Mouse (Mus musculus) forebrain, embryonic 15.5 days (tissue): ENCODE measurements around the gene Cdc42bpg. TPM values are rescaled to one million over a fixed set of nuclear protein-coding genes. Genes with fewer than 3 reads are reported as not detected.
A peak's percentile ranks its signal among the peaks of the same experiment; 100 is the strongest.

Experiments used
- ATAC-seq: fragments of 200-750 bp; cut with Nextera tagmentation; replicated peaks from 2 replicates; pipeline ENCODE4 v1.8.0; 2017; ENCODE audit warnings: mild to moderate bottlenecking, moderate TSS enrichment, moderate library complexity
- H3K27ac ChIP-seq: fragments of 300-500 bp; sonication (generic); replicated peaks from 2 replicates; pipeline ENCODE4 v1.5.1; 2015; ENCODE audit warnings: mild to moderate bottlenecking, inconsistent platforms
- H3K27me3 ChIP-seq: fragments of 300-500 bp; sonication (generic); 2 replicates; pipeline ENCODE4 v1.6.1; 2015; ENCODE audit warnings: inconsistent platforms
- H3K36me3 ChIP-seq: fragments of 300-500 bp; sonication (generic); 2 replicates; pipeline ENCODE4 v1.6.1; 2015; ENCODE audit warnings: mild to moderate bottlenecking, inconsistent platforms
- H3K4me1 ChIP-seq: fragments of 300-500 bp; sonication (generic); 2 replicates; pipeline ENCODE4 v1.6.1; 2015; ENCODE audit warnings: inconsistent platforms
- H3K4me2 ChIP-seq: fragments of 300-500 bp; sonication (generic); replicated peaks from 2 replicates; pipeline ENCODE4 v1.6.1; 2015; ENCODE audit warnings: mild to moderate bottlenecking, inconsistent platforms
- H3K4me3 ChIP-seq: fragments of 300-500 bp; sonication (generic); 2 replicates; pipeline ENCODE4 v1.5.1; 2015; ENCODE audit warnings: mild to moderate bottlenecking, inconsistent platforms
- H3K9ac ChIP-seq: fragments of 300-500 bp; sonication (generic); replicated peaks from 2 replicates; pipeline ENCODE4 v1.6.1; 2015; ENCODE audit warnings: mild to moderate bottlenecking, inconsistent platforms
- H3K9me3 ChIP-seq: fragments of 300-500 bp; sonication (generic); 2 replicates; pipeline ENCODE4 v1.6.1; 2016; ENCODE audit warnings: inconsistent platforms
- WGBS: fragments of 180-500 bp; shearing (Covaris S2); methylation state at CpG from one replicate; pipeline ENCODE4 v1.1.7; 2015; ENCODE audit warnings: mixed read lengths; 5-methylcytosine and 5-hydroxymethylcytosine counted together
- microRNA counts: library from miRNA; unstranded; fragments of <30 nt; microRNA quantifications from one replicate; lab custom pipeline; 2016
- microRNA-seq: library from miRNA; unstranded; fragments of <30 nt; microRNA quantifications from one replicate; pipeline ENCODE4, GENCODE M21; 2016
- polyA plus RNA-seq: library from polyadenylated mRNA; unstranded; fragments of >200 nt; fragmentation: Nextera tagmentation; extraction: Ambion mirVana; gene quantifications from 2 replicates; pipeline ENCODE4 v1.2.1, GENCODE M21; 2015

Gene Cdc42bpg
- polyA plus RNA-seq, 1 experiment from 2014 or later = 0.67 TPM

- 67% methylated on average over 12 of the region's 12 CpGs for WGBS
- ATAC-seq = peak; percentile 46; the same call in 1 of the 2 replicates
- peaks cover 97% of the 10 kb centered on the region for H3K36me3 ChIP-seq
- no peaks in the 10 kb centered on the region for H3K9me3 ChIP-seq
- no peak overlapping the region for H3K9ac ChIP-seq
- H3K27me3 ChIP-seq = no peaks in the 10 kb centered on the region
- no peak overlapping the region for H3K4me3 ChIP-seq
- no peak overlapping the region for H3K4me2 ChIP-seq
- H3K27ac ChIP-seq = no peak overlapping the region
- 0 out of 2 replicates have a peak, but pooled peaks cover 6% of the 10 kb centered on the region for H3K4me1 ChIP-seq
Measured at GRCm38 (mm10) chr19:6373539-6374400, 67.5 kb downstream of the Cdc42bpg start.

- 95% methylated on average over 10 of the region's 10 CpGs for WGBS
- Histone ChIP-seq H3K4me2 (no peak overlapping the region), H3K9me3 (no peaks in the 10 kb centered on the region)
Measured at GRCm38 (mm10) chr19:6374571-6374970, 68.3 kb downstream of the Cdc42bpg start.

More at GRCm38 (mm10) chr19:6374571-6374970, 68.3 kb downstream of the Cdc42bpg start:
- Histone ChIP-seq H3K36me3 (peaks cover 92% of the 10 kb centered on the region), H3K4me1 (0 out of 2 replicates have a peak, but pooled peaks cover 6% of the 10 kb centered on the region), H3K27me3 (no peaks in the 10 kb centered on the region), H3K9ac (no peak overlapping the region), H3K27ac (no peak overlapping the region), H3K4me3 (no peak overlapping the region)
- no peak for ATAC-seq

MicroRNA genes within 50 kb of the gene (microRNA counts, 519-probe panel; counts per million panel counts)
- microRNA mmu-miR-192 (lab: Ali Mortazavi, UCI) = 2,211 counts per million, percentile 37 among the panel's probes with 10 or more counts

Small RNAs within 50 kb of the gene (microRNA-seq; reads per million reads assigned to microRNA genes)
- gene Mir192 (89.6 reads per million, percentile 52 among the genes with 10 or more reads in this experiment), gene Mir194-2 (65.5 reads per million, percentile 48 among the genes with 10 or more reads in this experiment), gene Mir6989 (not detected)

Other genes starting within 250 kb of the Cdc42bpg start
- gene Mrpl49, start 248.7 kb upstream of the Cdc42bpg start, polyA plus RNA-seq = 71.5 and 72.4 TPM in 2 replicates
- 582 and 618 TPM in 2 replicates for gene Fau, start 248.6 kb upstream of the Cdc42bpg start, polyA plus RNA-seq
- gene Znhit2, start 245.3 kb upstream of the Cdc42bpg start, polyA plus RNA-seq = 33.0 and 35.9 TPM in 2 replicates
- 34.9 and 36.3 TPM in 2 replicates for gene Tm7sf2, start 238.1 kb upstream of the Cdc42bpg start, polyA plus RNA-seq
- 76.3 and 89.3 TPM in 2 replicates for gene Vps51, start 229.2 kb upstream of the Cdc42bpg start, polyA plus RNA-seq
- gene Tmem262, start 226.4 kb upstream of the Cdc42bpg start, polyA plus RNA-seq = not detected in 2 replicates
- gene Gm28374, start 224.2 kb upstream of the Cdc42bpg start, polyA plus RNA-seq = 2.1 and 2.6 TPM in 2 replicates
- 80.8 and 83.5 TPM in 2 replicates for gene Zfpl1, start 221.5 kb upstream of the Cdc42bpg start, polyA plus RNA-seq
- 19.3 and 22.3 TPM in 2 replicates for gene Cdca5, start 221.5 kb upstream of the Cdc42bpg start, polyA plus RNA-seq
- gene AC131692.1, start 212.0 kb upstream of the Cdc42bpg start, polyA plus RNA-seq = 0.31 and 0.37 TPM in 2 replicates
- gene Naaladl1, start 200.7 kb upstream of the Cdc42bpg start, polyA plus RNA-seq = 0.33 and 0.53 TPM in 2 replicates
- 53.5 and 56.5 TPM in 2 replicates for gene Sac3d1, start 187.8 kb upstream of the Cdc42bpg start, polyA plus RNA-seq
- 43.1 and 45.6 TPM in 2 replicates for gene Snx15, start 178.2 kb upstream of the Cdc42bpg start, polyA plus RNA-seq
- gene Batf2, start 165.5 kb upstream of the Cdc42bpg start, polyA plus RNA-seq = 0.13 TPM in 1 of 2 replicates, not detected in the other
- gene Arl2, start 164.9 kb upstream of the Cdc42bpg start, polyA plus RNA-seq = 84.4 and 90.1 TPM in 2 replicates
- not detected in 2 replicates for gene Majin, start 122.1 kb upstream of the Cdc42bpg start, polyA plus RNA-seq
- gene Gpha2, start 80.1 kb upstream of the Cdc42bpg start, polyA plus RNA-seq = not detected in 2 replicates
- gene Ppp2r5b, start 70.6 kb upstream of the Cdc42bpg start, polyA plus RNA-seq = 95.5 and 98.5 TPM in 2 replicates
- 9.7 and 10.1 TPM in 2 replicates for gene Atg2a, start 64.8 kb upstream of the Cdc42bpg start, polyA plus RNA-seq
- 88.1 TPM in 2 replicates for gene Ehd1, start 29.7 kb upstream of the Cdc42bpg start, polyA plus RNA-seq
- gene Men1, start 28.5 kb downstream of the Cdc42bpg start, polyA plus RNA-seq = 94.6 and 97.7 TPM in 2 replicates
- gene Map4k2, start 34.7 kb downstream of the Cdc42bpg start, polyA plus RNA-seq = 12.7 and 14.1 TPM in 2 replicates
- 119 and 134 TPM in 2 replicates for gene Sf1, start 57.2 kb downstream of the Cdc42bpg start, polyA plus RNA-seq
- 3.4 and 3.5 TPM in 2 replicates for gene Pygm, start 77.9 kb downstream of the Cdc42bpg start, polyA plus RNA-seq
- gene Rasgrp2, start 92.9 kb downstream of the Cdc42bpg start, polyA plus RNA-seq = 34.6 and 41.3 TPM in 2 replicates
- 31.1 and 32.4 TPM in 2 replicates for gene Nrxn2, start 112.3 kb downstream of the Cdc42bpg start, polyA plus RNA-seq
- gene Slc22a12, start 236.6 kb downstream of the Cdc42bpg start, polyA plus RNA-seq = 0.10 TPM in 1 of 2 replicates, not detected in the other